Comparison of ENCODE assay signal across 18 mouse cellular contexts in the genomic region with DNA sequence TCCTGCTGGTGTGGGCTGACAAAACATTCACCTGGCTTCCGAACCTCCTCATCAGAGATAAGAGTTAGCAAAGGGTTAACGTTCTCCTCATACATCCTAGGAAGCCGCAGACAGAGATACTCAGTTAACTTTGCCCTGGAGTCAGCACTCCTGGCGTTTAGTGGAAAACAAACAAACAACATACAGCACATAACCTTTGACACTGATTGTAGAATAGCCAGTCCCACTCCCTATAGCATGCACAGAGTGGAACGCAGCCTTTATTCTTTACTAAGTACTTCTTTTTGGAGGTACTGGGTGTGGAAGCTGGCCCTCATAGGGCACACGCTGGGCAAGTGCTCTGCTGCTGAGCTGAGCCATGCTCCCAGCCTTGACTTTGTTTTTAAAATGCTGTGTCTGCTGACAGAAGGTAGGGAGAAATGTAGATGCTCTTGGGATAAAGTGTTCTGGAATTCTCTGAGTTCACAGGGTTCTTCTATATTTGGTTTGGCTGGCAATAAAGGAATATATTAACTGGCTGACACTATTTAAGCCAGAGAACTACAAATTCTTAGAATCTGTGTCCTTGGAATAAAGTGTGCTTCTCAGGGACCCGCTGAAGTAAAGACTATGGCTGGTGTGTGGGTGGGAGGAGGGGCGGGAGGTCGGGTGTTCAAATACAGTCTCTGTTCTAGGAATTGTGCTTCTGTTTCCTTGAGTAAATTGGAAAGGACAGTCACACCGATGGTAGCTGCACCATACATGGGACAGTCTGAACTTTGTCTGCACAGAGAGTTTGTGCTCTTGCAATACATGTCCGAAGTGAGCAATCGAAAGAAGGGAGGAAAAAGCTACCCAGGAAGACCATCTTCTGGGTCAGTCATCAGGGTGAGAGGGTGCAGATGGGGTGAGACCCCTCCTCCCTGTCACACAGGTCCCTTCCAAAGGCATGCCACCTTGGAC.
DNase-seq lines count a peak whose midpoint lies in the region; ATAC-seq and TF ChIP-seq lines count a peak whose summit lies in the region.
"Had no signal": no experiment of that assay in that cellular context is flagged by ENCODE, and none has a peak within 500 bp of the region (broad histone marks: within the 10 kb centered on the region; RNA-seq: fewer than 3 reads in every experiment).

No protein-coding gene starts in this region.

- no peak overlapping the region for H3K9ac ChIP-seq in hindbrain, embryonic 12.5 days
- H3K9ac ChIP-seq in liver, adult 2 months (ENCODE audit: low read depth, low read length): peak overlapping the region; percentile 60; the same call in 1 of the 2 replicates
- H3K9ac ChIP-seq in liver, embryonic 13.5 days: no peak overlapping the region
- H3K9ac ChIP-seq in stomach, postnatal 0 days (ENCODE audit: low read length): no peak overlapping the region
- H3K9ac ChIP-seq: embryonic facial prominence, embryonic 12.5 days; lung, embryonic 14.5 days had no signal

- H3K4me1 ChIP-seq in hindbrain, embryonic 10.5 days (replicated peaks): peaks cover 51% of the 10 kb centered on the region
- peaks cover 25% of the 10 kb centered on the region for H3K4me1 ChIP-seq in hindbrain, embryonic 12.5 days
- peaks cover 27% of the 10 kb centered on the region for H3K4me1 ChIP-seq in liver, adult 2 months (ENCODE audit: control insufficient read depth, insufficient read depth, low read length)
- peaks cover 39% of the 10 kb centered on the region for H3K4me1 ChIP-seq in liver, embryonic 13.5 days (replicated peaks)
- H3K4me1 ChIP-seq in stomach, postnatal 0 days (replicated peaks; ENCODE audit: control insufficient read depth, insufficient read depth): 0 out of 2 replicates have a peak, but pooled peaks cover under 1% of the 10 kb centered on the region

- DNase-seq in hindbrain, embryonic 10.5 days (ENCODE audit: low spot score): no peak
- DNase-seq in liver, adult 2 months (ENCODE audit: extremely low read depth, low read depth, low spot score): peak; percentile 69
- no peak for DNase-seq in liver
- DNase-seq in liver, embryonic 13.5 days: no peak
- DNase-seq in stomach, postnatal 0 days (ENCODE audit: low spot score): no peak
- no peak for DNase-seq in urinary bladder, postnatal 4 days (ENCODE audit: low spot score in 2 of 2)
- DNase-seq: adrenal gland, adult 2 months; cerebellum, adult 11-12 months; heart, adult 18-20 months; kidney, postnatal 36 days; layer of hippocampus, postnatal 36 days; left cerebral cortex, postnatal 4 days; lung, embryonic 14.5 days; thymus, postnatal 14 days had no signal

- H3K36me3 ChIP-seq in hindbrain, embryonic 10.5 days: no peaks in the 10 kb centered on the region
- no peaks in the 10 kb centered on the region for H3K36me3 ChIP-seq in hindbrain, embryonic 12.5 days
- no peaks in the 10 kb centered on the region for H3K36me3 ChIP-seq in liver, adult 2 months (ENCODE audit: control insufficient read depth, insufficient read depth, low read length)
- peaks cover 15% of the 10 kb centered on the region for H3K36me3 ChIP-seq in liver, embryonic 13.5 days
- H3K36me3 ChIP-seq in stomach, postnatal 0 days (ENCODE audit: control insufficient read depth, insufficient read depth, low read length): no peaks in the 10 kb centered on the region
- H3K36me3 ChIP-seq: embryonic facial prominence, embryonic 12.5 days had no signal

- WGBS in hindbrain, embryonic 10.5 days: 31% methylated on average over 12 of the region's 12 CpGs
- WGBS in hindbrain, embryonic 12.5 days: 31% methylated on average over 12 of the region's 12 CpGs
- 14% methylated on average over 12 of the region's 12 CpGs for WGBS in liver, adult 2 months
- 57% methylated on average over 12 of the region's 12 CpGs for WGBS in liver, embryonic 13.5 days (ENCODE audit: insufficient replicate concordance)
- 33% methylated on average over 12 of the region's 12 CpGs for WGBS in stomach, postnatal 0 days

- H3K4me3 ChIP-seq in hindbrain, embryonic 10.5 days: no peak overlapping the region
- no peak overlapping the region for H3K4me3 ChIP-seq in hindbrain, embryonic 12.5 days
- no peak overlapping the region for H3K4me3 ChIP-seq in liver, adult 2 months (ENCODE audit: insufficient read depth, low read depth, low read length)
- H3K4me3 ChIP-seq in liver, embryonic 13.5 days (replicated peaks): no peak overlapping the region
- H3K4me3 ChIP-seq in stomach, postnatal 0 days (ENCODE audit: low read depth, low read length): no peak overlapping the region
- H3K4me3 ChIP-seq: embryonic facial prominence, embryonic 12.5 days had no signal

- TF ChIP-seq CTCF in liver, adult 2 months (IDR thresholded peaks at IDR 0.05; ENCODE audit: low read depth, low read length): no peak
- no peak for TF ChIP-seq CTCF in stomach, postnatal 0 days (IDR thresholded peaks at IDR 0.05; ENCODE audit: low read depth)

- peaks cover 13% of the 10 kb centered on the region; the same call in 1 of the 2 replicates for H3K79me2 ChIP-seq in liver, adult 2 months (ENCODE audit: control insufficient read depth, insufficient read depth, low read length)

- H3K4me2 ChIP-seq in hindbrain, embryonic 12.5 days (replicated peaks): no peak overlapping the region
- peak overlapping the region; percentile 23 for H3K4me2 ChIP-seq in liver, embryonic 13.5 days
- H3K4me2 ChIP-seq in stomach, postnatal 0 days (replicated peaks; ENCODE audit: low read depth): no peak overlapping the region
- H3K4me2 ChIP-seq: embryonic facial prominence, embryonic 12.5 days; lung, embryonic 14.5 days had no signal

- 0 out of 2 replicates have a peak overlapping the region, but pooled peaks have one; percentile 56 for H3K27ac ChIP-seq in hindbrain, embryonic 10.5 days
- H3K27ac ChIP-seq in hindbrain, embryonic 12.5 days: no peak overlapping the region
- peak overlapping the region; percentile 98 for H3K27ac ChIP-seq in liver, adult 2 months (replicated peaks; ENCODE audit: insufficient read depth, low read depth, low read length)
- H3K27ac ChIP-seq in liver, embryonic 13.5 days: peak overlapping the region; percentile 73
- H3K27ac ChIP-seq in stomach, postnatal 0 days (replicated peaks): peak overlapping the region; percentile 69
- H3K27ac ChIP-seq: embryonic facial prominence, embryonic 12.5 days; macrophage had no signal

- H3K27me3 ChIP-seq in hindbrain, embryonic 10.5 days (ENCODE audit: insufficient read depth, poor library complexity, severe bottlenecking): no peaks in the 10 kb centered on the region
- no peaks in the 10 kb centered on the region for H3K27me3 ChIP-seq in hindbrain, embryonic 12.5 days
- H3K27me3 ChIP-seq in liver, adult 2 months (ENCODE audit: control insufficient read depth, insufficient read depth, low read length): no peaks in the 10 kb centered on the region
- no peaks in the 10 kb centered on the region for H3K27me3 ChIP-seq in liver, embryonic 13.5 days
- no peaks in the 10 kb centered on the region for H3K27me3 ChIP-seq in stomach, postnatal 0 days (ENCODE audit: control insufficient read depth, insufficient read depth, low read length)
- H3K27me3 ChIP-seq: embryonic facial prominence, embryonic 12.5 days had no signal

- peak; percentile 73 for TF ChIP-seq EP300 in stomach, postnatal 0 days (optimal IDR thresholded peaks at IDR 0.05)

- ATAC-seq in hindbrain, embryonic 12.5 days (ENCODE audit: low FRiP score): no peak
- ATAC-seq in liver, embryonic 13.5 days (ENCODE audit: low read depth): peak; percentile 35; the same call in 1 of the 2 replicates
- peak; percentile 46 for ATAC-seq in stomach, postnatal 0 days (ENCODE audit: low FRiP score, low TSS enrichment)
- ATAC-seq: hindbrain, embryonic 16.5 days had no signal

- H3K9me3 ChIP-seq in hindbrain, embryonic 10.5 days: no peaks in the 10 kb centered on the region
- H3K9me3 ChIP-seq in hindbrain, embryonic 12.5 days (replicated peaks): no peaks in the 10 kb centered on the region
- no peaks in the 10 kb centered on the region for H3K9me3 ChIP-seq in liver, embryonic 13.5 days (replicated peaks)
- H3K9me3 ChIP-seq in stomach, postnatal 0 days (ENCODE audit: control insufficient read depth, low read length): no peaks in the 10 kb centered on the region
- H3K9me3 ChIP-seq: embryonic facial prominence, embryonic 12.5 days had no signal

- TF ChIP-seq POLR2A in liver, adult 2 months (IDR thresholded peaks at IDR 0.05; ENCODE audit: extremely low read depth, insufficient read depth, low read length): no peak
